In genomic region chr19:53507497-53507896, GRCm38 (mm10) we compare ENCODE assay signal across 9 mouse cellular contexts. TPM values are rescaled to one million over a fixed set of nuclear protein-coding genes. Genes with fewer than 3 reads are reported as not detected.
DNase-seq lines count a peak whose midpoint lies in the region; ATAC-seq lines count a peak whose summit lies in the region.
"Had no signal": no experiment of that assay in that cellular context is flagged by ENCODE, and none has a peak within 500 bp of the region (broad histone marks: within the 10 kb centered on the region; RNA-seq: fewer than 3 reads in every experiment).

No protein-coding gene starts in this region.

- H3K27ac ChIP-seq in liver, embryonic 11.5 days (ENCODE audit: low read depth, low read length) = no peak overlapping the region

- H3K9me3 ChIP-seq in liver, embryonic 11.5 days (ENCODE audit: control insufficient read depth, low read length) = no peaks in the 10 kb centered on the region

- H3K4me3 ChIP-seq in liver, embryonic 11.5 days (ENCODE audit: low read depth, low read length) = no peak overlapping the region

- peak; percentile 56; the same call in 1 of the 2 replicates for ATAC-seq in liver, embryonic 11.5 days (replicated peaks; ENCODE audit: low FRiP score)

- 28% methylated on average over 8 of the region's 8 CpGs for WGBS in liver, embryonic 11.5 days

- H3K9ac ChIP-seq in liver, embryonic 11.5 days (ENCODE audit: low read depth, low read length) = no peak overlapping the region

- DNase-seq in layer of hippocampus, adult 11-12 months (ENCODE audit: low spot score) = peak; percentile 47
- no peak for DNase-seq in layer of hippocampus, postnatal 25 days (ENCODE audit: extremely low spot score in 1 of 2, low spot score in 1 of 2)
- DNase-seq in CD4-positive helper T cell, adult 2 months (ENCODE audit: low read depth, low spot score) = peak; percentile 36
- peak; percentile 24 for DNase-seq in ZHBTc4 (ENCODE audit: low read depth, low spot score)
- DNase-seq in liver, embryonic 11.5 days (ENCODE audit: low spot score) = peak; percentile 46
- DNase-seq in embryo, embryonic 10.5 days (ENCODE audit: low spot score) = no peak
- no peak for DNase-seq in urinary bladder, postnatal 4 days (ENCODE audit: low spot score in 2 of 2)
- DNase-seq in ovary, postnatal 36 days (ENCODE audit: low spot score) = no peak
- DNase-seq: midbrain, embryonic 14.5 days had no signal

- H3K4me1 ChIP-seq in liver, embryonic 11.5 days (replicated peaks; ENCODE audit: control insufficient read depth, insufficient read depth, low read length) = peaks cover 14% of the 10 kb centered on the region

- no peaks in the 10 kb centered on the region for H3K36me3 ChIP-seq in liver, embryonic 11.5 days (ENCODE audit: control insufficient read depth, insufficient read depth, low read length)

- no peak overlapping the region for H3K4me2 ChIP-seq in liver, embryonic 11.5 days

- H3K27me3 ChIP-seq in liver, embryonic 11.5 days (replicated peaks; ENCODE audit: control insufficient read depth, insufficient read depth, low read length) = no peaks in the 10 kb centered on the region

RNA-seq across cellular contexts. Expression of gene Dusp5, which starts 21.4 kb away (rescaled TPM):
- 10 to 100 TPM; 19.6 to 23.9 TPM for total RNA-seq in layer of hippocampus, postnatal 25 days (2021)
- polyA plus RNA-seq in liver, embryonic 11.5 days (2014; fragmentation: Nextera tagmentation; extraction: Ambion mirVana) = 6.7 TPM in 2 replicates

Comparison
In these comparisons a context has a peak if more than half of its experiments do, and no peak if none do; other contexts are left out.
1. DNase-seq: peak in layer of hippocampus, adult 11-12 months (single experiment), CD4-positive helper T cell, adult 2 months (single experiment), ZHBTc4 (single experiment) and liver, embryonic 11.5 days (single experiment); none in layer of hippocampus, postnatal 25 days (0 of 2), embryo, embryonic 10.5 days (single experiment), urinary bladder, postnatal 4 days (0 of 2) and ovary, postnatal 36 days (single experiment).